Mouse (Mus musculus) cerebellum, adult 9-11 months (tissue): ENCODE measurements at regions not wholly inside any gene's neighbourhood (a gene's known extent, or its start where the extent isn't known, plus 50 kb on each side); places are given as distances from the start of the nearest gene placed in this dataset.
A peak's percentile ranks its signal among the peaks of the same experiment; 100 is the strongest.

Experiments
- DNase-seq: peaks from one replicate; pipeline ENCODE4 v3.0.0; 2022

GRCm38 (mm10) chr2:174532671-174533363 is 59.9 kb upstream of the Prelid3b start:
- DNase-seq: peak; percentile 12

GRCm38 (mm10) chr2:174540717-174541116 is 67.8 kb upstream of the Prelid3b start:
- no peak for DNase-seq

- no peak for DNase-seq
These were observed 74.3 kb upstream of the Prelid3b start for GRCm38 (mm10) chr2:174547207-174547606.

- no peak for DNase-seq
These were observed 74.8 kb upstream of the Prelid3b start for GRCm38 (mm10) chr2:174547701-174548100.

- DNase-seq: no peak
These were observed 75.9 kb upstream of the Prelid3b start for GRCm38 (mm10) chr2:174548776-174549175.

GRCm38 (mm10) chr2:174555778-174556177 is 82.9 kb upstream of the Prelid3b start:
- DNase-seq: no peak

- no peak for DNase-seq
These were observed 81.4 kb upstream of the Zfp831 start for GRCm38 (mm10) chr2:174561828-174562429.

GRCm38 (mm10) chr2:174563917-174564316 is 79.4 kb upstream of the Zfp831 start:
- DNase-seq: no peak

GRCm38 (mm10) chr2:174564817-174565216 is 78.5 kb upstream of the Zfp831 start:
- DNase-seq: no peak

GRCm38 (mm10) chr2:174565891-174566290 is 77.4 kb upstream of the Zfp831 start:
- DNase-seq: no peak

DNA sequence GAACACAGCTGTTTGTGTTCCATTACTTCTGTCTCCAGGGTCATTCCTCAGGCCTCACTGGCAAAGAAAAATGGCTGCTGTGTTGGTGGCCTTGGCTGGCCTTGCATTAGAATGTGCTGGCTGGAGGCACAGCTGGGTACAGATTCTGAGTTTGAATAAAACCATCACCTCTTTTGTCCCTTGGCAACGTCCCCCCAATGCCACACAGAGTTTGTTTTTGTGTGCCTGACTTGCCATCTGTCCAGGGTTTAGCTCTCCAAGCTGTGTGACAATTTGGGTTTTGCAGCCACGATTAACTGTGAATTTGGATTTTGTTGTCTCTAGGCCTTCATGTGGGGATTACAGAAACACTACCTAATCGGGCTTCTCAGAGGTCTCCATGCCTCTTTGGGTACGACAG is 76.6 kb upstream of the Zfp831 start:
- no peak for DNase-seq

DNA sequence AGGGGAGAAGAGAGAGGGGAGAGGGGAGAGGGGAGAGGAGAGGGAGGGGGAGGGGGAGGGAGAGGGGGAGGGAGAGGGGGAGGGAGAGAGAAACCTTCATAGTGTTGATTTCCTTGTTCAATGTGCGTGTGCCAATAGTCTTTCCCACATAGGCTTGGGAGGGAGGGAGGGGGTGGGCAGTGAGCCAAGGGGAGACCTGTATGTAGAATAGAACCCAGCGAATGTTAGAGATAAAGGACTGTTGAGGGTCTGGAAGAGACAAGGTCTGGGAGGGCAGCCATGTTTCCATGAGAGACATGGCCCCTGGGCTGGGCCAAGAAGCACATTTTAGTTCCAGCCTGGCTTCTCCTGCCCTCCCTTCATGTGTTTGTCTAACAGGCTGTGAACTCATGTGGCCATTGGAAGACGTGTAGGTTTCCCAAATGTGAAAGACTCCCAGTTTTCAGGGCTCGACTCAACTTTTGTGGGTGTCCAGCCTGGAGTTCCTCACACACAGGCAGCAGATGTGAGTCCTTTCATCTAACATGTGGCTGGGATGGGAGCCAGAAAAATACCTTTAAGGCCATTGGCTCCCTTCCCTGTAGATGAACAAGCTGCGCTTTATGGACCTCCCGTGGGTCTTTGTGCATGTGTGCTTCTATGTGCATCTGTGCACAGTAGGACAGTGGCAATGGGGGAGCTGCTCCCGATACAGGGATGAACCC is 68.4 kb upstream of the Zfp831 start:
- DNase-seq: no peak

DNA sequence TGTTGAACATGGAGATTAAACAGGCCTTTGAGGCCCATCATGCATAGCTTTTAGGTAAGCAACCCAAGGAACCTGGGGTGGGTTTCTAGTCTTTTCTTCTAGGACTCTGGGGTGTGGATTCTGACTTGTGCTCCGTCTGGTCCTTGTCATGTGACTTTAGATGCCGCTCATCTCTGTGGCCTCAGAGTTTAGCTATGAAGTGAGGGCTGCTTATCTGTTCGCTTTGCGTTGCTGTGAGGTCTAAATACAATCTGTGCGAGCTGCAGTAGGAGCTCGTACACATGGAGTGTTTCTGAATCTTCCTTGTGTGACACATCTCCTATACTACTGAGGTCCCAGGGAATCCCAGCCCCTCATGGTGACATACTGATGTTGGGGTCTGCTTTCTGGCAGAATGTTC is 67.8 kb upstream of the Zfp831 start:
- DNase-seq: no peak

DNA sequence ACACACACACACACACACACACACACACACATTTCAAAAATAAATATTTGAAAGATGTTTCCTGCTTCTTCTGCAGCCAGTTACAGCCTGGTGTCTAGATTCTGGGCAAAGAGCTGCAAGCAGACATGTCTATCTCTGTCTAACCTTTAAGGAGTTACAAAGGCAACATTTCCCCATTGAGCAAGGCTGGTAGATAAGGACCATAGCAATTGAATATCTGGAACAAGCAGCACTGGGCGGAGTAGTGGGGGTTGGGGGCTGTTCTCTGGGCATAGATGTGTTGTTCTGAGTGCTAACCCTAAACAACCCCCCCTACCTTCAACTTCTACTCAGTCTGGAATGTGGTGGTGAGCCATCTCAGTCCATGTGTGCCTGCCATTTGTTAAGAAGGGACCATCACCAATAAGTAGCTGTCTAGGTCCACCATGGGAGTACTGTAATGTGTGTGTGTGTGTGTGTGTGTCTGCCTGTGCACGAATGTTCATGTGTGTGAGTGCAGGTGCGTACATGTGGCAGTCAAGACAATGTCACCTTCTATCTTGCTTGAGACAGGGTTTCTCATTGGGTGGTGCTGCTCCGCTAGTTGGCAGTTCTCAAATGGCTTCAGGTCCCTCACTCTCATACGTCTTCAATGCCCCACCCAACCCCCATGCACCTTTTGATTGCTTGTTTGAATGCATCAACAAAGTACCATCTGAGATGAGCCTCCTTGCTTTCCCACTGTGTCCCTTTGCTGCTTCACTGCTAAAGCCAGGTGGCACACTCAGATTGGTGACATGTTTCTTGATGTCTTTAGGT is 62.2 kb upstream of the Zfp831 start:
- DNase-seq: no peak

DNA sequence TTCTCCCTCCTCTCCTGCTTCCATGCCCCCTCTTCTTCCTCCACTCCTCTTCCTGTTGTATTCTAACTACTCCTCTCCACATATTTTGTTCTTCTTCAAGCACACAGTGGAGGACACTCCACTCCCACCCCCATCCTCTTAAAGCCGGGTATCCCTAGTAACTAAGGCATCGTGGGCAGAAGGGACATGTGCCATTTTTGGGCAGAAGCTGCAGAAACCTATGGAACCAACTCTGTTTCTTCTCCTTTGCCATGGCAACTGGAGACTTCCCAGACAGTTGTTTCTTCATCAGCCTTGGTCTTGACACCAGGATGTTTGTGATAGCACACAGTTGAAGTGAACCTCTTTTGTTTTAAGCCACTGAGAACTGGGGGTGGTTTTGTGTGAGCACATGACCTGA is 59.1 kb upstream of the Zfp831 start:
- no peak for DNase-seq
